Mouse (Mus musculus): ENCODE data around the gene Gm11213.

Gm11213 gene

DNA sequence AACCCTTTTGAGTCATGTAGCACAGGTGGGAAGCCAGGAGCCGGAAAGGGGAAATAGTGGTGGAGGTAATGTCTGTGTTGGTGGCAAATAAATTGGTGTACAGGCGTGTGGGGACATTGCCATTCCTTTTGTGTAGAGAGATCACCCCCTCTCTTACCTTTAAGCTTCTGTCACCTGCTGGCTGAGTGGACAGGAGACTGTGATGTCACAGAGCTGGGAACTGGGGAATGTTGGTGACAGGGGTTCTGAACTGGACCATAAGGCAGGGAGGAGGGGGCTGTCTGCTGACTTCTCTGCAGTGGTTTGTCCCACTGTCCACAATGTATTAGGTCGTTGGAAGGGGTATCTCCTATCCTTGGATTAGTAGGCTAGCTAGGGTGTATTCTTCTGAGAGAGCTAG lies at the start of gene Gm11213:
Gene Gm11213, minus strand, starts transcription at position 317 of the 400 bp plus-strand sequence.
- no peak for DNase-seq

DNA sequence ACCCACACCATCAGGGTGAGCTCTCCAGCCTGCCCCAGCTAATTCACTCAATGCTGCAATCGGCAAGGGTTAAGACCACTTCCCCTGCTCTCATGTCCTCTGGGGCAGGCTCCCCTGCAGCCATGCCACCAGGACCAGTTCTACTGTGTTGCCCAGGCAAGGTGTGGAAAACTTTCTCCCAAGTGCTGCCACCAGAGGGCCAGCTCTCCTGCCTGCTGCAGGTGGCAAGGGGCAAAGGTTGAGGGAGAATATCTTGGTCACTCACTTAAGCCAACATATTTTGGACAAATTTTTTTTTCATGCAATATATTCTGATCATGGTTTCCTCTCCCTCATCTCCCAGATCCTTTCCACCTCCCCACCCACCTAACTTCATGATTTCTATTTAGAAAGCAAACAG lies 49.3 kb upstream of the Gm11213 start:
- DNase-seq = no peak

DNA sequence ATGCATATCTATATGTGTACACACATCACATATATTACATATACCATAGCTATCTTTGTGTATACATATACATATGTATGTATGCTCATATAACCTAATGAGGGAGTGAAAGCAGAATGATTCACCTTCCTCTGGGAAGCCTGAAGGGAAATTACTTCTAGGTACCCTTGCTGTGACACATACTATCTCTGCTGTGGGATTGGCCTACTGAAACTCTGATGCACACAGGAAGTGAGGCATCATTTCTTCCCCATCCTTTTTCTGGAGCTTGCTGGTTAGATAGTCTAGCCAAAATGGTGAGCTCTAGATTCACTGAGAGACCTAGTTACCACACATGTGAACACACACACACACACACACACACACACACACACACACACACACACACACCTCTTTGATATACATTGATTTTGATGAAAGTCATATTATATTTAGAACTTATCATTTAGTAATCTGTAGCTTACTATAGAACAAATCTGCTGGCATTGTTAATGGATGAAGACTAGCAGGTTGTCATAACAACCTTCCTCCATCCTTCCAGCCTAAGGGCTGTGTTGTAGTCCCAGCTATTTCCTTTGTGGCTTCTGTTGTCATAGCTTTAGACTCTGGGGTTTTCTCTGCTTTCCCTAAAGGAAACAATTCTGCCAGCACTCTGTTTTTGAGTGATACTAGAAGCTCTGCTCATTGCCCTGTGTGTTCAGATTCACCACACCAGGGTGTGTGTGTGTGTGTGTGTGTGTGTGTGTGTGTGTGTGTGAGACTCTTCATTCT lies 39.1 kb upstream of the Gm11213 start:
- no peak for DNase-seq

DNA sequence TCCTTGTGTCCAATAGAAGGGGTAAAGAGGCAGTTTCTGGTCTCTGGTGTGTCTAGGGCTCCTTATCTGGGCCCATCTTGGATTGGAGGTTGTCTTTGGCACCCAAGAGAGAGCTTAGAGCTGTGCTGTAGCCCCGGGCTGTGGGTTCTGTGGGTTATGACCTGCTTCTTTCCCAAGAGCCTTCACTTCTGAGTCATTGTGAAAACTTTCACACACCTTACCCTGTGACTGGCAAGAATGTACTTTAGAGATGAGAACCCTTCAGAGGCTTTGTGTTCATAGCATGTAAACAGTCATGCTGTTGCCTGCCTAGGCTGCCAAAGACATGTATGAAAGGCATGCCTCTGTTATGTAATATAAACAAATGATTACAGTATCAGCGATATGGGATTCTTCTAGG lies 34.8 kb upstream of the Gm11213 start:
- no peak for DNase-seq

DNA sequence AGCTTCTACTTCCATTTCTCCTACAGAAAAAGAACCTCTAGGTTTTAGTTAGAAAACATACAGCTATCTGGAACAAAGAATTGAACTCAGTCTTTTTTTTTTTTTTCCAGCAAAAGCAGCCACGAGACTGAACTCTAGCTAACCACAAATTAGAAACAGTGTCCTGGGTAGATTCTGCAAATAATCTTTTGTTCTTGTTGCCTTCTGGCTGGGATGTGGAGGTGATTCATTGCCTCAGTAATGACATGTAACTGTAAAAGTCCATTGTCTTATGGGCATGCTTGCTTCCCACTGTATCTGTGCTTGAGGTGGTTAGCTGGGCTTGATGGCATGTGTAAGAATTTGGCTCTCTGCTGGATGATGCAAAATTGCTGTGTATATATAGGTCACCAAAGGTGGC lies 33.5 kb upstream of the Gm11213 start:
- DNase-seq = no peak

DNA sequence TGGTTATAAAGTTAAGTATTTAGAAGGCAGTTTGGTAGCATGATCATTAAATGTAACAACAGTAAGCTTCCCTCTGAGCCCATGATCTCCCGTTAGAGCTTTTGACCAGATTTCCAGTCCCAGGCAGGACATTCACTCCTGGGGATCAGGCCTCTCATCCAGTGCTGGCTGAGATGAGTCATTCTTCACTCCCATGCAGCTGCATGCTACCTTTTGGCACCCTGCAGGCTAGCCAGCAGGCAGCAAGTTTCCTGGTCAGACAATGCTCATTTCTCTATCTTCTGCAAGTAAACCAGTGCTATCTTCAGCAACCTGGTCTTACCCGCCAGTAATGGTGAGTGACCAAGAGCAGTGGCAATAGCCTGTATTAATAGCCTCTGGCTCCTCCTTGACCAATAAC lies 28.1 kb upstream of the Gm11213 start:
- no peak for DNase-seq

DNA sequence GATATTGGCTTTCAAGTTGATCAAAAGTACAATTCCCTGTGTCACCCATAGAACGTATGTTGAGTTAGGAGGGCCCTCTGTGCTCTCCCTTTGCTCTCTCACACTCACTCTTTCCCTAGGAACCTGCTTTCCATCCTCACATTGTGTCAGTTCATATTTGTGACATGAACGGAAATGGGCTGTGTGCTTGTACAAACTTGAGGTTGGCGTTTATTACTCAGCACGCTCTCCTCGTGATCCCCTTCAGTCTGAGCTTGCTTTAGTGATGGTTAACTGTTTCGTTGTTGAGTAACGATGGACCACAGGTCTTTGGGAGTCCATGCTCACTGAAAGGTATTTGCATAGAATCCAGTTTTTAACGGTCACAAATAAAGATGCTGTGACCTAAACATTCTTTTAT lies 22.1 kb upstream of the Gm11213 start:
- DNase-seq = no peak

DNA sequence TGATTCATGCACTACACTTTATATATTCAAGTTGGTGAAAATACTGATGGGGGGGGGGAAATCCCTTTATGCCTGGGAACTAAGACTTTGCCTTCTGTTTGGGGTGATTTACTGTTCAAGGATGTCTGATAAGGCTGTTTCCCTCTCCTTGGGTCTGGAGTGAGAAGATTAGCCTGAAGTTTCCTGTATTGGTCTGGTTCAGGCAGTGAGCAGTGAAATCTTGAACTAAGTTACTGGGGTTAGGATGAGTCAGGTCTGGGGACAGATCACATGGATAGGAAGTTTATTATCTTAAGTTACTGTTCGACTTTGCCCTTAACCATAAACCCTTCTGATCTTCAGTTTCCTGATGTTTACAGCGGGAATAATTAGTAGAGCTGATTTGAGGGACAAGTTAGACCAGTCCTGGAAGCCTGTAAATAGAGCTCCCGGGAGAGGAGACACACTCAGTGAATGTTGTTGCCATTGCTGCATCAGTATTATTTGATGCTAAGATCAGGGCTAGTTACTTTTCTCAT lies 20.6 kb upstream of the Gm11213 start:
- DNase-seq = no peak

DNA sequence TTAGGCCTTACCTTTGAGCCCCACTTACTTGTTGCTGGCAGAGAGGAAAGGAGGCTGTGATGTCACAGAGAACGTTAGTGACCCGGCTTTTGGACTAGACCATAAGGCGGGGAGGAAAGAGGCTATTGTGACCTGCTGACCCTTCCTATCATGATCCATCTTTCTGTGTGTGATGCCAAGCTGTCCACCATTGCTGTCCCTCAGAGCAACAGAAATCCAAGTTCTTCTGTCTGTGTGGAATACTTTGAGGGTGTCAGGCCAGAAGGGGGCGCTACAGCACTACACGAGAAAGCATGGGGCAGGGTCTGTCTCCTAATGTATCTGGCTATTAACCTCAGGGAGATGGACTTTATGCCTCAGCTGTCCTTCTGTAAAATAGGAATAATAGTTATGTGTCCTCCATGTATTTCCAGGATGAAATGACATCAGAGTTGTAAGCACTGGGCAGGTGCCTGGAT lies 17.3 kb upstream of the Gm11213 start, which contains the start of gene Tex48:
Gene Tex48, minus strand, starts transcription at position 51 of the 458 bp plus-strand sequence.
- no peak for DNase-seq

DNA sequence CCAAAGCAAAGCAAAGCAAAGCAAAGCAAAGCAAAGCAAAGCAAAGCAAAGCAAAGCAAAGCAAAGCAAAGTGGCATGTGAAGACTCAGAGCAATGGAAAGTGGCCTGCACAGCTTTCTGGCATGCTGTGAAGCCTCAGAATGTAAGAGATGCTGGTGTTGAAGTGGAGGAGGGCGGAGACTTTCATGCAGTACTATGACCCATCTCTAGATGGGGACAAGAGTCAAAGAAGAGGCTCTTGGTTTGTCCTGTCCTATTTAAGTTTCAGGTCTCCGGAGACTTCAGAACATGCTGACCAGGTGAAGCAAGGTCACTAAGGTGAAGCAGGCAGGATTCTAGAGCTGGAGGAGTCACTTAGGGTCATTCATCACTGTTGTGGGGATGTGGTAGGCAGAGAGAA lies 16.8 kb upstream of the Gm11213 start:
- DNase-seq = no peak

DNA sequence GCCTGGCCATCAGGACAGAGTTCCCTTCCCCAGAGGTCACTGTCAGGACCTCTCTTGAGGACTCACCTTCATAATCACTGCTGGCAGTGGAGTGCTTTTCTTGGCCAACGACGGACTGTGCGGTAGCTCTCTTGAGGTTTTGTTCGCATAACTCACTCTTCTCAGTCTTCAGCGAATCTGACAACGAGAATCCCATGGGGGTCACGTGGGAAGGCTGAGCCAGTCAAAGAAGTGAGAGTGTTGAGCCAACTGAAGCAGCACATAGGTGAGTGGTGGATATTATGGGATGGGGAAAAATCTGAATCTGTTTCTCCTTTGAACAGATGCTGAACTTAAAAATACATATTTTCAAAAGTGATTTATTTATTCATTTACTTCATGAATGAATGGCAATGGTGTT lies 3.3 kb upstream of the Gm11213 start:
- no peak for DNase-seq

DNA sequence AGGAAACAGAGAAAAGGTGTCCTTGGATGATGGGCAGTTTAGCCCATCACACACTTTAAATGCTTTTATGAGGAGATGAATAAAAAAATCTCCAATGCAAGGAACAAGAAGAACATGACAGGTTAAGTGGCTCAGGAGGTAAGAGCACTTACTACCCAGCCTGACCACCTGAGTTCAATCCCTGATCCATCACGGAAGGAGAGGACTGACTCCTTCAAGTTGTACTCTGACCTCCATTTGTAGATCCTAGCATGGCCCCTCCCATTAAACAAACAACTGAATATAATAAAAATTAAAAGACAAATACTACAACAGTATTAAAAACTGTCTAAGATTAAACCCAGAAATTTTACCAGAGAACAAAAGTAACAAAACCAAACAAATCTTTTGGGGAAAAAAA lies 907 bp upstream of the Gm11213 start:
- no peak for DNase-seq

DNA sequence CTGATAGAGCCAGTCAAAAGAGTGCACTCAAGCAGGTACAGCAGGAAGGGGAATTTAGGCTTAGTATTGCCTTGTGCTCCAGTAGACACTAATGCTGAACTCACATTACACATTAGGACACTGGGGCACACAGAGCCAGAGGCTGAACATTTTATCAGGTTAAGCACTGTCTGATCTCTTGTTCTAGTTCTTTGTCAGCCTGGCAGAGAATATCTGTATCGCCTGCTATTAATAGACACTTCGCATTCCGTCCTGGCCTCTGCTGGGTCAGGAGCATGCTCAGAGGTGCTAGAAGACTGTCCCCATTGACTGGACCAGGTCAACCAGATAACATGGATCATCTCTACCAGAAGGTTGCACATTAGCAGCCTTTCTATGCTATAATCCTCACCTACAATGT lies 484 bp upstream of the Gm11213 start:
- no peak for DNase-seq

DNA sequence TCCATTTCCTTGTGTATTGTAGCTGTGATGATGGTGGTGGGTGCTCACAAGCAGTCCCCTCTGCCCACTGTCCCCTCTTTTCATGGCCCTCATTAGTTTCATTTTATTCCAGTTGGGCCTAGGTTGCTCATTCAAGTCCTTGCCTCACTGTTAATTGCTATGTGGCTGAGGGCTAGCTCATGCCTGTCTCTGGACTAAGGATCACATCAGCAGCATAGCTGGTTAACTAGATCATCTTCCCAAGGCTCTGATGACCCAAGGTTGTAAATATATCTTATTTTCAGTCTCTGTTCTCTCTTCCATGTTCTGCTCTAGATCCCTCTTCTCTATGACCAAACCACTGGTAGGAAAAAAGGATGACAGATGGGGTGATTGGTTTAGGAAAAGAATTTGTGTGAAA lies 3.8 kb downstream of the Gm11213 start:
- DNase-seq = no peak

DNA sequence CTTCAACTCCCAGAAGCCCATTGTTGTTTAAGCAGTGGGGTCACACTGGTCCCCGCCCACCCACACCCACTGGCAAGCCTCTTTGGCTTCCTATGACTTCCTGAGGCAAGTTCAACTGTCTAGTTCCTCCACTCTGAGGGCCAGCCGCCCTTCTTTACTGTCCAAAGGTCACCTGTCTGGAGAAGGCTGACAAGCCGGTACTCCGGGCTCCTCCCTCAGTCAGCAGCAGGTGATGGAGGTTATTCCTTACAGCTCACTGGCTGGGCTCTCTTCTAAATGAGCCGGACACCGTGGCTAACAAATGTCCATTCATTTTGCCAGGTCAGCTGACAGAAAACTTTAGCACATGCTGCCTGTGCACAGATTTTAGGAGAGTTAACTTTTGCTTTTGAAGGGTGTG lies 4.3 kb downstream of the Gm11213 start:
- DNase-seq = no peak

DNA sequence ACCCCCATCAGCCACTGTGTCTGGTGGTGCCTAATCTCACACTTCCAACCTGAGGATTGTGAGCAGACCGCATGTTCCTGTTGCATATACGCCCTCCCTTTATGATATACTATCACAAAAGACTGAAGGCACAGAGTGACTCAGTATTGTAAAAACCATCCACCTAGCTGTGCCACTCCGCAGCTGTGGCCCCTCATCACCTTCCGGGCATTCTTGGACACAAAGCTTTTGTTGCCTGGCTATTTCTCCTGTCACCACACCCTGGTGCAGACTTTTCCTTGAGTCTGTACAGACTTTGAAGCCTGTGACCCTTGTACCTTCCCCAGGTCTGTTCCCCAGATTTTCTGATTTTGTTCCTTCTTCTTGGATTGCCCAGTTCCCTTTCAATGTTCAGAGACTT lies 9.1 kb downstream of the Gm11213 start:
- no peak for DNase-seq

DNA sequence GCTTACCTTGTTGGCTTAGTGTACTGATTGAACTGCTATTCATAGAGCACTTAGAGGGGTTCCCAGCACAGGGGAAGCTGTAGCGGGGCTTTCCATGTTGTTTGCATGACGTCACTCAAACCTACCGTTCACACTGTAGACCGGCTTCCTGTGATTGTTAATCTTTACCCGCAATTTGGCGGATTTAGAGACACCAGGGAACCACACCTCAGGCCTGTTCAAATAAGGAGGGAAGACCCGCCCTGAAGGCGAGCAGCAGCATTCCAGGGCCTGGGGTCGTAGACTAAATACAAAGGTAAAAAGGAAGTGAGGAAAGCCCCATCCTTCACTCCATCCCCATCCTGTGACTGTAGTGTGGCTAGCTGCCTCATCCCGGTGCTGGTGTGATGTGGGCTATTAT lies 9.8 kb downstream of the Gm11213 start:
- no peak for DNase-seq

DNA sequence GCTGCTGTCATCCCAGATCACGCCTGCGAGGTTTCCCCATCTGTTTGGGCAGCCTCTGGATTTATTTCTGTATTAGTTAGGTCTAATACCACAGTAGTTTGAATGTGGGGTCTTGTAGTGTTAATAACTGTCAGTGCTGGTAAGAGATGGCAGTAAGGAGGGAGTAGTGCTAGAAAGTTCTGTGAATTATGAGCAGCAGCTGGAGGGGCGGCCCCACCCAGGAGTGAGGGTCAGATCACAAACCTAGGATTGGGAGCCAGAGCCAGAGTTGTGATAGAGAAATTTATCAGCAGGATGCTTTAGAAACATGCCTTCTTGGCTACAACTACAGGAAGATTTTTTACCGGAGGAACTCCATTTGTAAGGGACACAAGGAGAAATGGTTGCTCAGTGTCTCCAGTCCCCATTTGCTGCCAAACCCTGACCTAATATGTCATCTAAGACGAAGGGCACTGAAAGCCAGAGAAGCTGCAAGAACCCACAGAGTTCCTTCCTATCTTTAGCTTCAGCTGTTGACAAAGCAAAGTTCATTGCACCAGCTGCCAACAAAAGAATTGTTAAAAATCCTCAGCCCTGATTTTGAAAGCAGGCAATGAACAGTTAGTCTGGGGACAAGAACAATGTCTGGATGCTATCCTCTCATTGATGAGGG lies 10.5 kb downstream of the Gm11213 start:
- DNase-seq = no peak

DNA sequence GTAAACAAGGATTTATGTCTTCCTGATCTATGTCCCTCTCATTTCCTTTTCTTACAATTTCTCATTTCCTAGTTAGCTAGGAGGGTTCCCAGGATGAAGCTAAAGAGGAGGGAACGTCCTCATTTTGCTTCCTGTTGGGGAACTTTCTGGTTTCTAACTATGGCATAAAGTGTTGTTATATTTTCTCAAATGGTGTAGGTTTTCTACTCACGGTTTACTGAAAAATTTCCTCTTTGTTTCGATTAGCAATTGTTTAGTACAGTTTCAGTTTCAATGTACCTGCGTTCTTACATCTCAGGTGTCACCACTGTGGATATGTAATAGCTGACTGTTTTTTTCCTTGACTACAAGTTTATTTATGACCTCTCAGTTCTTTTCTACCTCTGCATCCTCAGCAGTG lies 14.5 kb downstream of the Gm11213 start:
- no peak for DNase-seq

DNA sequence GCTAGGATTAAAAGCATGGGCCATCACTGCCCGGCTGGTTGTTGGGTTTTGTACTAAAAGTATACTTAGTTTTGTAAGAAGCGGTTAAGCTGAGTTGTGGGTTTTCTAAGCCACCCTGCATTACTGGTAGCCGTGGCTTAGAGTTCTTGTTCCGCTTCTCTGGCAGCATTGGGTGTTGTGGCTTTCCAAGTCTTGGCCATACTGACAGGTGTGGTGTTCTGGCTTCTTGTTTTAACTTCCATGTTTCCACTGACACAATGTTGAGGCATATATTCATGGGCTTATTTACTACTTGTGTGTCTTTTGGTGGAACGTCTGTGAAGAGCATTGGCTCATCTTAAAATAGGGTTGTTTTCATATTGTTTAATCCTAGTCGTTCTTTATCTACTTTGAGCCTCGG lies 15.1 kb downstream of the Gm11213 start:
- no peak for DNase-seq

DNA sequence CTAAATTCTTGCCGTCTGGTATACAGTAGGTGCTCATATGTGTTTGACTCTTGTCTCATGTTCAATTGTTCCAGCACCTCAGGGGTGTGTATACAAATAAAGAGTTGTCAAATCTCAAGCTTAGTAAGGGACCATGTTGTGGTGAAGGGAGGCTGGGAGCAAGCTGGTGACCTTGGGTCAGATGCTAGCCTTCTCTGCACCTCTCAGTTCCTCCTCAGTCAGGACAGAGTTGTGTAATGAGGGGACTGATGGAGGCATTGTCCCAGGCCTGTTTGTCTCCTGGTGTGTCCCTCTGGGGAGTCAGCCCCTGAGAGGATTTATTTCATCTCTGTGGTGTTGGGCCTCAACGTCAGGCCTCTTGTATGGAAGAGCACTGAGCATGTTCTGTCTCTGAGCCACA lies 18.8 kb downstream of the Gm11213 start:
- no peak for DNase-seq

DNA sequence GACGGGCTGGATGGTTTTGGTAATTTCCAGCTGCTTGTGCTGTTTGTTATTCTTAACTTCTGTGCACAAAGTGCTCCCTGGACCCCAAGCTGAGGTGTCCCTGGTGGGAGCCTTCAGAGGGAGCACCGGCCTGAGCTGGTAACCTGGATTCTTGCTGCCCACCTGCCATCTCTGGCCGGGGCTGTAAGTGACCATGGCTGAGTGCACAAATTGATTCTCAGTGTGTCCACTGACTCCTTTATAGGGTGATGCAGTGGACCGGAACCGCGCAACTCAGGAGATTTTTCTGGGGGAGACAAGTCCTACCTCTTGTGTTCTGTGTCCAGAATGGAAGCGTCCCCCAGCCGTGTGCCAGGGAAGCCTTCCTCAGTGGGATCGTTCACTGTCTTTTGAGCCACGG lies 19.8 kb downstream of the Gm11213 start:
- DNase-seq = no peak

DNA sequence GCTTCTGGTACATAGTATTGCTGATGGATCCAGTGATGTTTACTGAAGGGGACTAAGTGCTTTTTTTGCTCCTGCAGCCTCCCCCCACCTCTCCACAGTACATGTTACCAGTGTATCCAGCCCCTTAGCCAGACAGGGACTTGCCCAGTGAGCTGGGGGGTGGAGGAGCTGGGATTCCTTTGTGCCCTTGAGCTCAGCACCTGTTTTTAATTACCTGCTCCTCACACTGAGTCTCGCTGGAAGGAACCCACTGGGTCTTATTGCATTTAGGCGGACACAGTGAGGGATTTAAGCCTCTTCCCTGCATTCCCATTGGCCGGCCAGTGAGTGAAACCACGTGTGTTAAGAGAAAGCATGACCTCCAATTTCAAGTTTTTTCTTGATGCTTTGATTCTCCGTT lies 22.5 kb downstream of the Gm11213 start:
- DNase-seq = no peak

DNA sequence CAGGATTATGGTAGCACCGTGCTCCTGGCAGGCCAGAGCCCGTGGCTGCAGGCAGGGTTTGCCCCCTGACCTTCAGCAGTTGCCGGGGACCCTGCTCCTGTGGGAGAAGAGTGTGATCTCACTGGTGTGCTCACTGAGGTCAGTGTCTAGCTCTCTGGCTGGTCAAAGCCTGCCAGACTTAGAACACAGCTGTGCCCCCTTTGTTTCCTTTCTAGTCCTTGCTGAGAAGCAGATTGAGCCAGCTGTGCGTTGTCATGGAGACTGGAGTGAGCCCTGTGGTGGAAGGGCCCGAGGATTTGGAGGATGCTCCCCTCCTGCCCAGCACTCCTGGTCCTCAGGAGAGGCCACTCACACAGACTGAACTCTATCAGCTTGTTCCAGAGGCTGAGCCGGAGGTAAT lies 25.0 kb downstream of the Gm11213 start:
- no peak for DNase-seq

DNA sequence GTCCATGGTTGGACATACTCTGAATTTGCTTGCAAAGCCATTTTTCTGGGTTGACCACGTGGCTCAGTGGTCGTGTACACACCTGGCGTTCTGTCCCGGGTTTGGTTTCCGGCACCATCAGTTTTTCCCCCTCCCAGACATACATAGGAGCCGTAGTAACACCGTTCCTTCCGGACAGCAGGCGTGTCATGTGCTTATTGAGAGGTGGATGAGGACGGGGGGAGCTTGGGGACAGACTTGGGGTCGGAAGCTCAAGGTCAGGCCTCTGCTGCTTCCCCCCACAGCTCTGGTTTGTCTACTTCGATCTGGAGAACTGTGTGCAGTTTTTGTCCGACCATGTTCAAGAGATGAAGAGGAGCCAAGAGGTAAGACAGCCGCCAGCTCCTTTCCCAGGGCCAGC lies 25.4 kb downstream of the Gm11213 start:
- DNase-seq = no peak

All from cerebellum, adult 11-12 months (tissue).